Mouse (Mus musculus): ENCODE measurements around the gene Serpinh1. TPM values are rescaled to one million over a fixed set of nuclear protein-coding genes. Genes with fewer than 3 reads are reported as not detected.
A peak's percentile ranks its signal among the peaks of the same experiment; 100 is the strongest.

Serpinh1 gene
- 1,327 and 1,379 TPM in 2 replicates for polyA plus RNA-seq (2015; fragmentation: Nextera tagmentation; extraction: Ambion mirVana)

GRCm38 (mm10) chr7:99352526-99353400 is at the start of gene Serpinh1:
Gene Serpinh1, minus strand, starts transcription at chr7:99353239.
- Histone ChIP-seq H3K9me3 (replicated peaks; ENCODE audit: control insufficient read depth, low read length) (no peaks in the 10 kb centered on the region), H3K27ac (ENCODE audit: low read length) (peak within 1 kb of the TSS; percentile 94), H3K4me3 (replicated peaks; ENCODE audit: low read length) (peak within 1 kb of the TSS; percentile 75), H3K27me3 (ENCODE audit: control insufficient read depth, insufficient read depth, low read length) (no peaks in the 10 kb centered on the region), H3K4me2 (ENCODE audit: low read depth, low read length) (peak within 1 kb of the TSS; percentile 62), H3K36me3 (ENCODE audit: control insufficient read depth, insufficient read depth, low read length) (peaks cover 14% of the 10 kb centered on the region), H3K9ac (ENCODE audit: low read length) (peak within 1 kb of the TSS; percentile 75), H3K4me1 (ENCODE audit: control insufficient read depth, insufficient read depth, low read length) (peaks cover 46% of the 10 kb centered on the region)
- ATAC-seq (ENCODE audit: insufficient read depth, low FRiP score), result peak; percentile 84
- WGBS, result under 1% methylated on average over 35 of the region's 35 CpGs

- no peaks in the 10 kb centered on the region for H3K36me3 ChIP-seq (ENCODE audit: control insufficient read depth, insufficient read depth, low read length)
- H3K4me1 ChIP-seq (ENCODE audit: control insufficient read depth, insufficient read depth, low read length), result peaks cover 18% of the 10 kb centered on the region
- H3K4me3 ChIP-seq (replicated peaks; ENCODE audit: low read length), result no peak overlapping the region
- no peak overlapping the region for H3K9ac ChIP-seq (ENCODE audit: low read length)
- no peak overlapping the region for H3K27ac ChIP-seq (ENCODE audit: low read length)
- no peak overlapping the region for H3K4me2 ChIP-seq (ENCODE audit: low read depth, low read length)
- no peak for ATAC-seq (ENCODE audit: insufficient read depth, low FRiP score)
- 79% methylated on average over 6 of the region's 6 CpGs for WGBS
- H3K27me3 ChIP-seq (ENCODE audit: control insufficient read depth, insufficient read depth, low read length), result no peaks in the 10 kb centered on the region
- no peaks in the 10 kb centered on the region for H3K9me3 ChIP-seq (replicated peaks; ENCODE audit: control insufficient read depth, low read length)
These were observed 49.4 kb upstream of the Serpinh1 start for GRCm38 (mm10) chr7:99402477-99402876.

DNA sequence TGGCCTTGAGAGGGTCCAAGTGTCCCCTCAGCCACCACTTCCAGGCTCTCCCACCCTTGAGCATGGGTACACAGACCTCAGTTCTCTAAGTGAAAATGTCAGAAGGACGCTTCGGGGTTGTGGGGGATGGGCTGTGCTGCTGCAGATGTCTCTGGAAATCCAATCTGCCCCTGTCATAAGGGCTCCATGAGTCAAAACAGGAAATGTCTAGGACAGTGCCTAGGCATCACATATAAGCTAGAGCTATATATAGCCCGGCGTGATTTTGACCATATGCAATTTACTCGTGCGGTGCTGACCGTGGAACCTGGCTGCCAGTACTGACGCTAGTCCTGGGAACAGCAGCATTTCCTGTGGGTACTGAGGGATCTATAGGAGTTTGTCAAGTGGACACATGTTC is 48.3 kb upstream of the Serpinh1 start:
- peak overlapping the region; percentile 42; the same call in 1 of the 2 replicates for H3K27ac ChIP-seq (ENCODE audit: low read length)
- no peak for ATAC-seq (ENCODE audit: insufficient read depth, low FRiP score)

DNA sequence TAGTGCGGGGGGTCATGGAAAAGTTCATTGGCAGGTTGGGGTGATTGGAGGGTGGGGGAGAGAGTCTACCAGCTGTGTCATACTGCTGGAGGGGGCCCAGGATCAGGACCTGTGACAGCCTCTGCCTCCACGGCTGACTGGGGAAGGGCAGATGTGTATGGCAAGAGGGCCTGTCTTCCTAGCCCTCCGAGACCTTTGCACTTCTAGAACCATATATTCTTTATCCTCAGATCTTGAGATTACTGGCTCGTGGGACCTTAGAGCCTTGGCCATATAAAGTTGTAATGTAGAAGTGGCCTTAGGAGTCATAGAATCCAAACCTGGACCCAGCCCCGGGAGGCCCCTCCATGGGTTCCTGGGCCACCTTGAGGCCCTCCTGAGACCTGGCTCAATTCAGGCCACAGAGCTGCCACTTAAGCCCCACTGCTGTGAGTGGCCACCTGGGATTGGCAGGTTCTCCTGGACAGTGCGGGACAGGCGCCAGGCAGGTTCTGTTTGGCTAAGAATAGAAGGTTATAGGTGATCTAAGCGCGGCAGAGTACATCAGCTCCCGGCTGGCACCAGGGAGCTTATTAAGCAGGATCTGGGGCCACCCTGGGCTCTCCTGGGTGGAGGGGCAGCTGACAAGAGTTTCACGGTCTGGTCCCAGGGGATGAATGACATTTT is 44.1 kb upstream of the Serpinh1 start:
- no peak overlapping the region for H3K27ac ChIP-seq (ENCODE audit: low read length)
- H3K4me2 ChIP-seq (ENCODE audit: low read depth, low read length), result no peak overlapping the region
- WGBS, result 70% methylated on average over 11 of the region's 11 CpGs
- H3K27me3 ChIP-seq (ENCODE audit: control insufficient read depth, insufficient read depth, low read length), result no peaks in the 10 kb centered on the region
- H3K36me3 ChIP-seq (ENCODE audit: control insufficient read depth, insufficient read depth, low read length), result no peaks in the 10 kb centered on the region
- no peak overlapping the region for H3K4me3 ChIP-seq (replicated peaks; ENCODE audit: low read length)
- peaks cover 25% of the 10 kb centered on the region for H3K4me1 ChIP-seq (ENCODE audit: control insufficient read depth, insufficient read depth, low read length)
- no peak overlapping the region for H3K9ac ChIP-seq (ENCODE audit: low read length)
- no peaks in the 10 kb centered on the region for H3K9me3 ChIP-seq (replicated peaks; ENCODE audit: control insufficient read depth, low read length)
- ATAC-seq (ENCODE audit: insufficient read depth, low FRiP score), result 0 out of 2 replicates have a peak, but pooled peaks have one; percentile 17

More for the DNA sequence above, 48.3 kb upstream of the Serpinh1 start:
- whole genome bisulfite sequencing, result 41% methylated on average over 8 of the region's 8 CpGs
- Histone ChIP-seq H3K27me3 (ENCODE audit: control insufficient read depth, insufficient read depth, low read length) (no peaks in the 10 kb centered on the region), H3K9me3 (replicated peaks; ENCODE audit: control insufficient read depth, low read length) (no peaks in the 10 kb centered on the region), H3K4me3 (replicated peaks; ENCODE audit: low read length) (no peak overlapping the region), H3K9ac (ENCODE audit: low read length) (no peak overlapping the region), H3K4me2 (ENCODE audit: low read depth, low read length) (no peak overlapping the region), H3K36me3 (ENCODE audit: control insufficient read depth, insufficient read depth, low read length) (no peaks in the 10 kb centered on the region), H3K4me1 (ENCODE audit: control insufficient read depth, insufficient read depth, low read length) (peaks cover 20% of the 10 kb centered on the region)

- Histone ChIP-seq H3K9ac (ENCODE audit: low read length) (no peak overlapping the region), H3K4me2 (ENCODE audit: low read depth, low read length) (no peak overlapping the region), H3K9me3 (replicated peaks; ENCODE audit: control insufficient read depth, low read length) (no peaks in the 10 kb centered on the region), H3K36me3 (ENCODE audit: control insufficient read depth, insufficient read depth, low read length) (no peaks in the 10 kb centered on the region), H3K4me3 (replicated peaks; ENCODE audit: low read length) (no peak overlapping the region), H3K27me3 (ENCODE audit: control insufficient read depth, insufficient read depth, low read length) (no peaks in the 10 kb centered on the region), H3K4me1 (ENCODE audit: control insufficient read depth, insufficient read depth, low read length) (peaks cover 32% of the 10 kb centered on the region), H3K27ac (ENCODE audit: low read length) (no peak overlapping the region)
- ATAC-seq (ENCODE audit: insufficient read depth, low FRiP score), result no peak
- WGBS, result 76% methylated on average over 11 of the region's 11 CpGs
These were observed 43.0 kb upstream of the Serpinh1 start for GRCm38 (mm10) chr7:99395908-99396616.

- ATAC-seq (ENCODE audit: insufficient read depth, low FRiP score), result no peak
These were observed 42.3 kb upstream of the Serpinh1 start for GRCm38 (mm10) chr7:99395385-99395784.

DNA sequence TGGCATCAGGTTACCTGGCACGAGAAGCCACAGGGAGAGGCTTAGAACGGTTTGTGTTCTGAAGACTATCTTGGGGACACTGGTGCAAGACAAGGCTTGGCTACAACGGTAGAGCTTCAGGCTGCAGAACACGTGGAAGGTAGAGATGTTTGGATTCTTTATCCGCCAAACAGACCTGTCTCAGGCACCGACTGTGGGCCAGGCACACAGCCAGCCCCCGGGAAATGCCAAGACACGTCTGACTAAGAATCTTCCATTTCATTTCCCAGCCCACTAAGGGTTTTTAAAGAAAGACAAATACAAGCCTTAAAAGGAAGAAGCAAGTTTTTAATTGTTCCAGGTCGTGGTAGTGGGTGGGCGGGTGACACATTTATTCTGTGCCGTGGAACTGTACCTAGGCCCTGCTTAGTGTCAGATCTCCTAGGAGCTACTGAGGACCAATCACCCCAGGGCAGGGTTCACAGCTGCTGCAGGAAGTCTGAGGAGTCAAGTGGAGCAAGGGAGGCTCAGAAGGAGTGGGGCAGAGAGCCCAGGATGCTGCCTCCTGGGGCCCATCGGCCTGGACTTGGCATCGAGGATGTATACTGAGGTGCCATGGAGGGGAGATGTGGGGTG is 40.8 kb upstream of the Serpinh1 start:
- Histone ChIP-seq H3K36me3 (ENCODE audit: control insufficient read depth, insufficient read depth, low read length) (no peaks in the 10 kb centered on the region), H3K9ac (ENCODE audit: low read length) (no peak overlapping the region; the same call in 1 of the 2 replicates), H3K4me2 (ENCODE audit: low read depth, low read length) (no peak overlapping the region), H3K4me3 (replicated peaks; ENCODE audit: low read length) (no peak overlapping the region), H3K27ac (ENCODE audit: low read length) (peak overlapping the region; percentile 68), H3K9me3 (replicated peaks; ENCODE audit: control insufficient read depth, low read length) (no peaks in the 10 kb centered on the region), H3K4me1 (ENCODE audit: control insufficient read depth, insufficient read depth, low read length) (peaks cover 36% of the 10 kb centered on the region), H3K27me3 (ENCODE audit: control insufficient read depth, insufficient read depth, low read length) (no peaks in the 10 kb centered on the region)
- ATAC-seq (ENCODE audit: insufficient read depth, low FRiP score), result peak; percentile 22; the same call in 1 of the 2 replicates
- 57% methylated on average over 13 of the region's 13 CpGs for WGBS

More at GRCm38 (mm10) chr7:99395385-99395784, 42.3 kb upstream of the Serpinh1 start:
- Histone ChIP-seq H3K4me2 (ENCODE audit: low read depth, low read length) (no peak overlapping the region), H3K27me3 (ENCODE audit: control insufficient read depth, insufficient read depth, low read length) (no peaks in the 10 kb centered on the region), H3K9me3 (replicated peaks; ENCODE audit: control insufficient read depth, low read length) (no peaks in the 10 kb centered on the region), H3K9ac (ENCODE audit: low read length) (no peak overlapping the region), H3K4me3 (replicated peaks; ENCODE audit: low read length) (no peak overlapping the region), H3K4me1 (ENCODE audit: control insufficient read depth, insufficient read depth, low read length) (peaks cover 35% of the 10 kb centered on the region), H3K27ac (ENCODE audit: low read length) (no peak overlapping the region), H3K36me3 (ENCODE audit: control insufficient read depth, insufficient read depth, low read length) (no peaks in the 10 kb centered on the region)
- WGBS, result 79% methylated on average over 4 of the region's 4 CpGs

DNA sequence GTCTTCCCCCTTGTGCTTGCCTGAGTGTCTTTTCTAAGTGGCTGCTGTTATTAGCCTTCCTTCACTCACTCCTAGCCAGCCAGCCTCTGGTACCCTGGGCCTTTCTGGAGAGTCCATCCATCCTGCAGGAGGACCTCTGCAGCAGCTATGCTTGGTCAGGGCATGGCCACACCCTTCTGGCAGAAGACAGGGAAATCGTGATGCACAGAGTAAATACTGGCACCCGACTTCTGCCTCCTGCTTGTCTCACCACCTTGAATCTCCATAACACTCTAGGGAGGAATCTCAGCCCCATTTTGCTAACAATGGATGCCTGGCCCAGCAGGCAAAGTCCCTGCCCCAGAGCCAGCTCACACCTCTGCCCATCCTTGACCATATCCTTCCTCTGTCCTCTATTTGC is 39.7 kb upstream of the Serpinh1 start:
- ATAC-seq (ENCODE audit: insufficient read depth, low FRiP score), result no peak
- Histone ChIP-seq H3K36me3 (ENCODE audit: control insufficient read depth, insufficient read depth, low read length) (no peaks in the 10 kb centered on the region), H3K4me3 (replicated peaks; ENCODE audit: low read length) (no peak overlapping the region), H3K27me3 (ENCODE audit: control insufficient read depth, insufficient read depth, low read length) (no peaks in the 10 kb centered on the region), H3K27ac (ENCODE audit: low read length) (no peak overlapping the region), H3K9me3 (replicated peaks; ENCODE audit: control insufficient read depth, low read length) (no peaks in the 10 kb centered on the region), H3K4me1 (ENCODE audit: control insufficient read depth, insufficient read depth, low read length) (peaks cover 41% of the 10 kb centered on the region), H3K9ac (ENCODE audit: low read length) (no peak overlapping the region), H3K4me2 (ENCODE audit: low read depth, low read length) (no peak overlapping the region)
- 55% methylated on average over 2 of the region's 2 CpGs for WGBS

All from stomach, embryonic 16.5 days (tissue).